ENCODE assay signal across 8 mouse cellular contexts in genomic region chr11:102315690-102316571, GRCm38 (mm10). TPM values are rescaled to one million over a fixed set of nuclear protein-coding genes. Genes with fewer than 3 reads are reported as not detected.
DNase-seq lines count a peak whose midpoint lies in the region; ATAC-seq and TF ChIP-seq lines count a peak whose summit lies in the region.

No protein-coding gene starts in this region.

- TF ChIP-seq POLR2A in heart, adult 2 months (IDR thresholded peaks at IDR 0.05; ENCODE audit: insufficient read depth, low read depth, low read length): no peak
- no peak for TF ChIP-seq POLR2A in thymus, adult 2 months (IDR thresholded peaks at IDR 0.05; ENCODE audit: control insufficient read depth, extremely low read depth, insufficient read depth, low read length, poor library complexity)

- 21% methylated on average over 14 of the region's 14 CpGs for WGBS in heart, adult 2 months
- 21% methylated on average over 14 of the region's 14 CpGs for WGBS in thymus, adult 2 months
- WGBS in heart, postnatal 0 days: 16% methylated on average over 14 of the region's 14 CpGs
- 12% methylated on average over 14 of the region's 14 CpGs for WGBS in lung, postnatal 0 days

- H3K79me2 ChIP-seq in heart, adult 2 months (replicated peaks; ENCODE audit: control insufficient read depth, insufficient read depth, low read length): no peaks in the 10 kb centered on the region

- no peak for ATAC-seq in heart, postnatal 0 days (ENCODE audit: insufficient read depth, low read depth)
- ATAC-seq in lung, postnatal 0 days: no peak

- no peaks in the 10 kb centered on the region; the same call in 1 of the 2 replicates for H3K36me3 ChIP-seq in heart, adult 2 months (ENCODE audit: control insufficient read depth, insufficient read depth, low read length)
- H3K36me3 ChIP-seq in thymus, adult 2 months (ENCODE audit: control insufficient read depth, insufficient read depth, low read length): peaks cover 29% of the 10 kb centered on the region
- H3K36me3 ChIP-seq in heart, postnatal 0 days (replicated peaks; ENCODE audit: control insufficient read depth, insufficient read depth, low read length): peaks cover 35% of the 10 kb centered on the region
- peaks cover 18% of the 10 kb centered on the region; the same call in 1 of the 2 replicates for H3K36me3 ChIP-seq in lung, postnatal 0 days (ENCODE audit: insufficient read depth, low read length)

- intact Hi-C loops in heart, adult 2 months (cut with DNase I): loop anchor here (1.0 to 2.0 kb wide), 2 partner anchors 19 to 91 kb away; partner anchors contain the start of genes Atxn7l3 and Slc25a39
- intact Hi-C loops in heart, postnatal 25 days (cut with DNase I): no loop called here

- TF ChIP-seq CTCF in heart, adult 2 months (IDR thresholded peaks at IDR 0.05): no peak
- TF ChIP-seq CTCF in thymus, adult 2 months (IDR thresholded peaks at IDR 0.05; ENCODE audit: borderline replicate concordance, control insufficient read depth, extremely low read depth, insufficient read depth, low read length, poor library complexity): no peak
- no peak for TF ChIP-seq CTCF in heart, postnatal 0 days (IDR thresholded peaks at IDR 0.05; ENCODE audit: low read depth)
- no peak for TF ChIP-seq CTCF in lung, postnatal 0 days (IDR thresholded peaks at IDR 0.05)

- H3K4me2 ChIP-seq in heart, postnatal 0 days (ENCODE audit: low read depth, low read length): peak overlapping the region; percentile 84
- peak overlapping the region; percentile 69 for H3K4me2 ChIP-seq in lung, postnatal 0 days (replicated peaks; ENCODE audit: low read depth, low read length)

- peak overlapping the region; percentile 99 for H3K4me3 ChIP-seq in heart, adult 2 months
- peak overlapping the region; percentile 99 for H3K4me3 ChIP-seq in thymus, adult 2 months (ENCODE audit: control insufficient read depth, insufficient read depth, low read length)
- H3K4me3 ChIP-seq in heart, postnatal 0 days (ENCODE audit: low read depth, low read length): peak overlapping the region; percentile 90
- H3K4me3 ChIP-seq in lung, postnatal 0 days (ENCODE audit: low read depth, low read length): peak overlapping the region; percentile 99

- peak in 1 of 2 experiments; percentile 21 for DNase-seq in heart, adult 2 months
- no peak for DNase-seq in heart, postnatal 25 days (ENCODE audit: low spot score)
- no peak for DNase-seq in thymus, adult 2 months
- DNase-seq in thymus, adult 18-20 months: no peak
- DNase-seq in heart, postnatal 0 days (ENCODE audit: low spot score): no peak
- no peak for DNase-seq in lung, postnatal 0 days (ENCODE audit: low spot score)
- no peak for DNase-seq in c-Kit-positive CD71-positive TER-119-positive erythroid progenitor cells, embryonic 14.5 days (ENCODE audit: low spot score)
- DNase-seq in urinary bladder, postnatal 25 days (ENCODE audit: low spot score): no peak

- no peaks in the 10 kb centered on the region for H3K9me3 ChIP-seq in heart, postnatal 0 days (replicated peaks; ENCODE audit: control insufficient read depth, low read length)
- no peaks in the 10 kb centered on the region for H3K9me3 ChIP-seq in lung, postnatal 0 days (ENCODE audit: low read length)

- H3K27me3 ChIP-seq in heart, adult 2 months (ENCODE audit: control insufficient read depth, insufficient read depth, low read length): no peaks in the 10 kb centered on the region
- no peaks in the 10 kb centered on the region for H3K27me3 ChIP-seq in thymus, adult 2 months (ENCODE audit: control insufficient read depth, insufficient read depth, low read length)
- no peaks in the 10 kb centered on the region for H3K27me3 ChIP-seq in heart, postnatal 0 days (ENCODE audit: control insufficient read depth, insufficient read depth, low read length)
- H3K27me3 ChIP-seq in lung, postnatal 0 days (replicated peaks; ENCODE audit: insufficient read depth, low read length): no peaks in the 10 kb centered on the region

- peak overlapping the region; percentile 34 for H3K9ac ChIP-seq in heart, adult 2 months (ENCODE audit: low read depth, low read length)
- peak overlapping the region; percentile 97 for H3K9ac ChIP-seq in heart, postnatal 0 days (replicated peaks; ENCODE audit: low read depth, low read length)
- H3K9ac ChIP-seq in lung, postnatal 0 days (replicated peaks; ENCODE audit: low read depth): no peak overlapping the region

- peaks cover 3% of the 10 kb centered on the region; the same call in 1 of the 2 replicates for H3K4me1 ChIP-seq in heart, adult 2 months (ENCODE audit: control insufficient read depth, insufficient read depth, low read length)
- peaks cover 15% of the 10 kb centered on the region for H3K4me1 ChIP-seq in thymus, adult 2 months (replicated peaks; ENCODE audit: control insufficient read depth, insufficient read depth, low read length)
- peaks cover 5% of the 10 kb centered on the region; the same call in 1 of the 2 replicates for H3K4me1 ChIP-seq in heart, postnatal 0 days (ENCODE audit: control insufficient read depth, insufficient read depth)
- peaks cover 3% of the 10 kb centered on the region; the same call in 1 of the 2 replicates for H3K4me1 ChIP-seq in lung, postnatal 0 days (ENCODE audit: insufficient read depth, low read depth, low read length)

- no peak for TF ChIP-seq EP300 in heart, adult 2 months (IDR thresholded peaks at IDR 0.05; ENCODE audit: insufficient read depth, low read depth, low read length)
- no peak for TF ChIP-seq EP300 in heart, postnatal 0 days (IDR thresholded peaks at IDR 0.05; ENCODE audit: low read depth)
- no peak for TF ChIP-seq EP300 in lung, postnatal 0 days (IDR thresholded peaks at IDR 0.05)

- peak overlapping the region; percentile 98 for H3K27ac ChIP-seq in heart, adult 2 months
- H3K27ac ChIP-seq in thymus, adult 2 months (ENCODE audit: control insufficient read depth, insufficient read depth, low read length): peak overlapping the region; percentile 11; the same call in 1 of the 2 replicates
- peak overlapping the region; percentile 98 for H3K27ac ChIP-seq in heart, postnatal 0 days (ENCODE audit: low read depth)
- H3K27ac ChIP-seq in lung, postnatal 0 days (ENCODE audit: low read length): peak overlapping the region; percentile 58; the same call in 1 of the 2 replicates

RNA-seq across cellular contexts. Expression of gene Ubtf, which starts 3.6 kb away (rescaled TPM):
- total RNA-seq in heart, adult 2 months (2021): 10 to 100 TPM; 52.5 to 59.4 TPM
- 14.9 and 22.1 TPM in 2 replicates for polyA plus RNA-seq in heart, adult 2 months (2012; rRNA removed)
- 10 to 100 TPM; 56.7 to 57.3 TPM for total RNA-seq in heart, postnatal 25 days (2021)
- 59.7 and 67.9 TPM in 2 replicates for polyA plus RNA-seq in thymus, adult 2 months (2012; rRNA removed)
- total RNA-seq in heart, postnatal 0 days (2014; rRNA removed; ENCODE audit: low replicate concordance): 30.8 and 34.5 TPM in 2 replicates
- 36.5 and 42.5 TPM in 2 replicates for polyA plus RNA-seq in heart, postnatal 0 days (2015; fragmentation: Nextera tagmentation; extraction: Ambion mirVana)
- polyA plus RNA-seq in lung, postnatal 0 days (2015; fragmentation: Nextera tagmentation; extraction: Ambion mirVana): 53.7 and 60.9 TPM in 2 replicates

RNA-seq across cellular contexts. Expression of gene Atxn7l3, which starts 19.5 kb away (rescaled TPM):
- total RNA-seq in heart, adult 2 months (2021): 10 to 100 TPM; 19.0 to 21.7 TPM
- polyA plus RNA-seq in heart, adult 2 months (2012; rRNA removed): 17.4 and 21.2 TPM in 2 replicates
- 10 to 100 TPM; 21.1 to 21.7 TPM for total RNA-seq in heart, postnatal 25 days (2021)
- polyA plus RNA-seq in thymus, adult 2 months (2012; rRNA removed): 89.9 TPM in 2 replicates
- total RNA-seq in heart, postnatal 0 days (2014; rRNA removed; ENCODE audit: low replicate concordance): 32.5 and 36.2 TPM in 2 replicates
- polyA plus RNA-seq in heart, postnatal 0 days (2015; fragmentation: Nextera tagmentation; extraction: Ambion mirVana): 5.2 and 5.4 TPM in 2 replicates
- 9.6 and 10.2 TPM in 2 replicates for polyA plus RNA-seq in lung, postnatal 0 days (2015; fragmentation: Nextera tagmentation; extraction: Ambion mirVana)

RNA-seq across cellular contexts. Expression of gene Tmub2, which starts 31.2 kb away (rescaled TPM):
- 10 to 100 TPM; 22.9 to 26.2 TPM for total RNA-seq in heart, adult 2 months (2021)
- 32.8 and 43.2 TPM in 2 replicates for polyA plus RNA-seq in heart, adult 2 months (2012; rRNA removed)
- 10 to 100 TPM; 20.7 to 23.3 TPM for total RNA-seq in heart, postnatal 25 days (2021)
- 74.1 and 74.2 TPM in 2 replicates for polyA plus RNA-seq in thymus, adult 2 months (2012; rRNA removed)
- 57.4 and 61.7 TPM in 2 replicates for total RNA-seq in heart, postnatal 0 days (2014; rRNA removed; ENCODE audit: low replicate concordance)
- 29.8 and 30.1 TPM in 2 replicates for polyA plus RNA-seq in heart, postnatal 0 days (2015; fragmentation: Nextera tagmentation; extraction: Ambion mirVana)
- 46.1 and 47.4 TPM in 2 replicates for polyA plus RNA-seq in lung, postnatal 0 days (2015; fragmentation: Nextera tagmentation; extraction: Ambion mirVana)

RNA-seq across cellular contexts. Expression of gene Asb16, which starts 47.4 kb away (rescaled TPM):
- total RNA-seq in heart, adult 2 months (2021): 1 to 10 TPM in 1 of 2 experiments, under 1 TPM in 1; 0.89 to 1.1 TPM
- 0.70 and 0.74 TPM in 2 replicates for polyA plus RNA-seq in heart, adult 2 months (2012; rRNA removed)
- total RNA-seq in heart, postnatal 25 days (2021): under 1 TPM; 0.61 to 0.68 TPM
- 0.12 and 0.27 TPM in 2 replicates for polyA plus RNA-seq in thymus, adult 2 months (2012; rRNA removed)
- 0.99 and 1.2 TPM in 2 replicates for total RNA-seq in heart, postnatal 0 days (2014; rRNA removed; ENCODE audit: low replicate concordance)
- polyA plus RNA-seq in heart, postnatal 0 days (2015; fragmentation: Nextera tagmentation; extraction: Ambion mirVana): 0.07 TPM in 2 replicates
- polyA plus RNA-seq in lung, postnatal 0 days (2015; fragmentation: Nextera tagmentation; extraction: Ambion mirVana): not detected in 2 replicates

RNA-seq across cellular contexts. Expression of gene Slc4a1, which starts 50.1 kb away (rescaled TPM):
- 10 to 100 TPM in 1 of 2 experiments, under 1 TPM in 1; 0.42 to 10.3 TPM for total RNA-seq in heart, adult 2 months (2021)
- 0.91 and 4.4 TPM in 2 replicates for polyA plus RNA-seq in heart, adult 2 months (2012; rRNA removed)
- total RNA-seq in heart, postnatal 25 days (2021): 1 to 10 TPM; 5.3 to 9.5 TPM
- 0.11 and 0.34 TPM in 2 replicates for polyA plus RNA-seq in thymus, adult 2 months (2012; rRNA removed)
- total RNA-seq in heart, postnatal 0 days (2014; rRNA removed; ENCODE audit: low replicate concordance): 1.9 and 7.5 TPM in 2 replicates
- polyA plus RNA-seq in heart, postnatal 0 days (2015; fragmentation: Nextera tagmentation; extraction: Ambion mirVana): 1.3 and 3.1 TPM in 2 replicates
- 9.7 and 9.8 TPM in 2 replicates for polyA plus RNA-seq in lung, postnatal 0 days (2015; fragmentation: Nextera tagmentation; extraction: Ambion mirVana)

Comparison
In these comparisons a context has a peak if more than half of its experiments do, and no peak if none do; other contexts are left out.
1. H3K27ac ChIP-seq: peak in every context shown above with its lines; median percentile 98 in heart, adult 2 months; 98 in heart, postnatal 0 days; 58 in lung, postnatal 0 days; 11 in thymus, adult 2 months.